ENCODE assay signal across 17 mouse cellular contexts in the genomic region with DNA sequence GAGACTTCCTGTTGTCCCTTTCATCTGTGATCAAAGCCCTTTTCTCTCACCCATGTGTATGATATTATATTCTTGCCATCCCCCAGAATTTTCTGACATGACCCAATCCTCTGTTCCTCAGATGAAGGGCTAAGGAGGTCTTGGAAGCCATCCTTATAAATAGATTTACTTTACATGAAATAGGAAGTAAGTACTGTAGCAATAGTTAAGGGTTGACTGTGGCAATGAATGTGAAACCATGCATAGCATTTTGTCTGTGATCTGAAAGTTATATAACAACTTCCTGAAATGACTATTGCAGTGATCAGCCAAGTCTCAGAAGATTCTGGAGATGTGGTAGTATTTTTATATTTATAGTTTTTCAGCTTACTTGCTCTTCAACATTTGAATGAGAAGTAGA.
"Had no signal": no experiment of that assay in that cellular context is flagged by ENCODE, and none has a peak within 500 bp of the region (broad histone marks: within the 10 kb centered on the region; RNA-seq: fewer than 3 reads in every experiment).

No protein-coding gene starts in this region.

- ATAC-seq: liver, embryonic 12.5 days; liver, postnatal 0 days; lung, postnatal 0 days; midbrain, embryonic 13.5 days; midbrain, embryonic 15.5 days; midbrain, embryonic 16.5 days had no signal

- DNase-seq: left cerebral cortex, postnatal 4 days; liver; liver, embryonic 13.5 days; liver, postnatal 0 days; lung, adult 18-20 months; lung, adult 2 months; lung, embryonic 14.5 days; lung, postnatal 10 days; lung, postnatal 14 days; lung, postnatal 36 days; lung, postnatal 4 days; midbrain, embryonic 14.5 days had no signal
